Mouse (Mus musculus) cerebellum, adult 2 months (tissue): ENCODE measurements at regions not wholly inside any gene's neighbourhood (a gene's known extent, or its start where the extent isn't known, plus 50 kb on each side); places are given as distances from the start of the nearest gene placed in this dataset.

ENCODE experiments used
- CTCF ChIP-seq: fragments of 200-500 bp; IDR thresholded peaks from 2 replicates; pipeline ENCODE4 v1.5.1; 2011; ENCODE audit warnings: low read depth, mild to moderate bottlenecking, control low read depth, low read length, moderate library complexity, borderline replicate concordance; ENCODE audit not compliant: insufficient read depth
- POLR2A ChIP-seq: fragments of 200-500 bp; IDR thresholded peaks from 2 replicates; pipeline ENCODE4 v1.6.1; 2011; ENCODE audit warnings: low read length, control low read depth, borderline replicate concordance; ENCODE audit not compliant: insufficient read depth

DNA sequence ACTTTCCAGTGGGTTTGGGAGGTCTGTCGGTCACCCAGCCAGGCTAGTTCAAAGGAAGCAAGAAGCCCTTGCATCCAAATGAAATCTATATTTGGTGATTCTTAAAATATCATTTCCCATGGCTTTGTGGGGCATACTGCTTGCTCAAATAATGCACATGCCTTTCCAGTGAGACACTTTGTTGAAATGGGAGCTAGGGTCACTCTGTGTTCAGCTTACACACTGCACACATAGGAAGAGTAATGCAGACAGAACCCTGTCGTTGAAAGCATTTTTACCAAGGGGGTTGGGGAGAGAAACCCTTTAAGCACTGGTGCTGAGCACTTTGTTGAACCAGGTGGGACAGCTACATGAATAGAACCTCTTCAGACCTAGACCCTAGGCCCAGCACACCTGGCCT lies 59.9 kb upstream of the Tmco5 start:
- no peak for TF ChIP-seq POLR2A
- no peak for TF ChIP-seq CTCF
